Mouse (Mus musculus) lung, embryonic 15.5 days (tissue): ENCODE results near the gene Uckl1. TPM values are rescaled to one million over a fixed set of nuclear protein-coding genes. Genes with fewer than 3 reads are reported as not detected.

ENCODE experiments used
- ATAC-seq: fragments of 200-750 bp; cut with Nextera tagmentation; 2 replicates; pipeline ENCODE4 v1.8.0; 2017; ENCODE audit warnings: moderate number of reproducible peaks, borderline replicate concordance; ENCODE audit not compliant: low FRiP score, low TSS enrichment; ENCODE audit errors: extremely low read depth
- H3K27ac ChIP-seq: fragments of 300-500 bp; sonication (generic); 2 replicates; pipeline ENCODE4 v1.5.1; 2015; ENCODE audit warnings: moderate library complexity, mild to moderate bottlenecking, inconsistent platforms
- H3K27me3 ChIP-seq: fragments of 300-500 bp; sonication (generic); 2 replicates; pipeline ENCODE4 v1.6.1; 2015; ENCODE audit warnings: inconsistent platforms
- H3K36me3 ChIP-seq: fragments of 300-500 bp; sonication (generic); 2 replicates; pipeline ENCODE4 v1.6.1; 2015; ENCODE audit warnings: inconsistent platforms
- H3K4me1 ChIP-seq: fragments of 300-500 bp; sonication (generic); 2 replicates; pipeline ENCODE4 v1.6.1; 2015; ENCODE audit warnings: inconsistent platforms
- H3K4me2 ChIP-seq: fragments of 300-500 bp; sonication (generic); 2 replicates; pipeline ENCODE4 v1.6.1; 2015; ENCODE audit warnings: inconsistent platforms, mild to moderate bottlenecking, moderate library complexity
- H3K4me3 ChIP-seq: fragments of 300-500 bp; sonication (generic); 2 replicates; pipeline ENCODE4 v1.5.1; 2015; ENCODE audit warnings: mild to moderate bottlenecking, inconsistent platforms
- H3K9ac ChIP-seq: fragments of 300-500 bp; sonication (generic); 2 replicates; pipeline ENCODE4 v1.6.1; 2015; ENCODE audit warnings: inconsistent platforms
- H3K9me3 ChIP-seq: fragments of 300-500 bp; sonication (generic); 2 replicates; pipeline ENCODE4 v1.6.1; 2016; ENCODE audit warnings: inconsistent platforms
- WGBS: fragments of 180-500 bp; shearing (Covaris S2); methylation state at CpG from one replicate; pipeline ENCODE4 v1.1.7; 2015; 5-methylcytosine and 5-hydroxymethylcytosine counted together
- polyA plus RNA-seq: library from polyadenylated mRNA; unstranded; fragments of >200 nt; fragmentation: Nextera tagmentation; extraction: Ambion mirVana; gene quantifications from 2 replicates; pipeline ENCODE4 v1.2.1, GENCODE M21; 2015

Uckl1 gene
- polyA plus RNA-seq, 1 experiment from 2014 or later, result 51.2 TPM

DNA sequence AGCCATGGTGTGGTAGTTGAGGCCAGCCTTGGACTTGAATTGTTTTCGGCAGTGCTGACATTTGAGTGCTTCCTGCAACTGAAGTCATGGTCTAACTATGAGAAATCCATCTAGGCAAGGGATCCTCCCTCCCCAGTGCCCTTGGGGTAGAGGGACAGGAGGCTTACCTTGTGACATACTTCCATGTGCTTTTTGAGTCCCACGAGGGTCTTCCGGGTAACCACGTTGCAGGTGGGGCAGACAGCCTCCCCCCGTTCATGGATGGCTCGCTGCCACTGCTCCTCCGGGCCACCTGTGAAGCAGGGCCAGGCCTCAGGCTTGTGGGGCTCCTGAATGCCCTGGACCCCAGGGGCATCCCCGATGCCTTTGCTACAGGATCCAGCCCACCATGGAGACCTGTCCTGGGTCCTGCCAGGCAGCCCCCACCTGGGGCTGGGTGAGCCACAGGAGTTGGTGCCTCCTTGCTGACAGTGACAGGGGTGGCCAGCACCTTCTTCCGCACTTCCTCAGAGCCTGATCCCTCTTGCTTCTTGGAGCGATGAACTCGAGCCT is 3.6 kb upstream of the Uckl1 start:
- no peaks in the 10 kb centered on the region for H3K27me3 ChIP-seq
- no peak overlapping the region for H3K4me2 ChIP-seq
- H3K9ac ChIP-seq, result no peak overlapping the region
- no peak overlapping the region for H3K27ac ChIP-seq
- no peak overlapping the region for H3K4me3 ChIP-seq
- ATAC-seq, result no peak
- no peaks in the 10 kb centered on the region for H3K9me3 ChIP-seq
- peaks cover 73% of the 10 kb centered on the region for H3K36me3 ChIP-seq
- peaks cover 11% of the 10 kb centered on the region for H3K4me1 ChIP-seq
- 87% methylated on average over 11 of the region's 11 CpGs for WGBS

DNA sequence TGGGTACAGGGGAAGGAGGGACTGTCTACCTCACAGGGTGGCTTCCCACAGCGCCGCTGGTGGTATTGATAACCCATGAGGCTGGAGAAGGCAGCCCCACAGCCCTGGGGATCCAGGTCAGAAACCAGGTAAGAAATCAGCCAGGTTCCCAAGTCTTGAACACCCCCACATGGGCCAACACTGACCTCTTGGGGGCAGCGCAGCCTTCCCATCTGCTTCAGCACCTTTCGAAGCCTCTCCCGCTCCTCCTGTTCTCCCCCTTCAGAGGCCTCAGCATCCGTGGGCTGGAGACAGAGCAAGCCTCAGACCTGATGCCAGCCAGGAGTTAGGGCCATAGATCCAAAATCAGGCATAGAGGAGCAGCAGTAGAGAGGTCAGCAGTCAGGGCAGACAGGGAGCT is 3.1 kb upstream of the Uckl1 start:
- ATAC-seq, result no peak
- Histone ChIP-seq H3K9me3 (no peaks in the 10 kb centered on the region), H3K4me2 (no peak overlapping the region), H3K9ac (no peak overlapping the region), H3K27me3 (no peaks in the 10 kb centered on the region), H3K4me3 (no peak overlapping the region), H3K27ac (no peak overlapping the region), H3K36me3 (peaks cover 75% of the 10 kb centered on the region), H3K4me1 (peaks cover 11% of the 10 kb centered on the region)
- WGBS, result 90% methylated on average over 6 of the region's 6 CpGs

DNA sequence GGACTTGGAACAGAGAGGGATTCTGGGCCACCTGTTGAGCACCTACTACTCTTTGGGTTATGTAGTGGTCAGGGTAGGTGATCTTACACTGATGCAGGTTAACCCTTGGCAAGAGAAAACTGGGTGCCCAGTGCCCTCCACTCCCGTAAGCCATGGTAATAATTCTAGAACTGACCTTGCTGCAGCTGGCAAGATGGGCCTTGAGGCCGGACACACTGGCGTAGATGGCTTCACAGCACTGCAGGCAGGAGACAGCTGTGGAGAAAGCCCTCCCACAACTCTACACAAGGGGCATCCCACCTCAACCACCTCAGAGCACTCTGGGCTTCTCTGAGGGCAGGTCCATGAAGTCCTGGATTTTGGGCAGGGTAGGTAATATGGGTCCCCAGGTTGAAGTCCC is 1.4 kb upstream of the Uckl1 start:
- H3K9me3 ChIP-seq, result no peaks in the 10 kb centered on the region
- no peak overlapping the region for H3K4me3 ChIP-seq
- H3K27me3 ChIP-seq, result no peaks in the 10 kb centered on the region
- WGBS, result 95% methylated on average over 3 of the region's 3 CpGs
- no peak overlapping the region for H3K27ac ChIP-seq
- H3K4me2 ChIP-seq, result no peak overlapping the region
- peaks cover 75% of the 10 kb centered on the region for H3K36me3 ChIP-seq
- H3K4me1 ChIP-seq, result peaks cover 11% of the 10 kb centered on the region
- no peak for ATAC-seq
- H3K9ac ChIP-seq, result no peak overlapping the region

DNA sequence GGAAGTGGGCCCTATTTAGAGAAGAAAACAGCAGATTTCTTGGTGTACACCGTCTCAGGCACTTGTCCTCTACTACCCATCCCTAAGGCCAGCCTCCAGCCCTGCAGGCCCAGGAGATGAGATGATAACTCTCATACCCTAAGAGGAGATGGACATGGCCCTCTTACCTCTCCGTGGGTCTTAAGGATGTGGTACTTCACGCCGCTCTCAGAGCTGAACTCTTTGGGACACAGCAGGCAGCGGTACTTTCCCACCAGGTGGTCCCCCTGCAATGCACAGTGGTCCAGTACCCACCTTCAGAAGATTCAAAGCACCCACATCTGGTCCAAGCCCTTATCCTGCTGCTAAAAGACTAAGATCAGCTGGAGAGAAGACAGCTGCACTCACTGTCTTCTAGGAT is 814 bp upstream of the Uckl1 start:
- Histone ChIP-seq H3K9me3 (no peaks in the 10 kb centered on the region), H3K27me3 (no peaks in the 10 kb centered on the region), H3K36me3 (peaks cover 73% of the 10 kb centered on the region), H3K4me3 (no peak overlapping the region), H3K27ac (no peak overlapping the region), H3K4me1 (peaks cover 10% of the 10 kb centered on the region), H3K4me2 (no peak overlapping the region), H3K9ac (no peak overlapping the region)
- WGBS, result 85% methylated on average over 5 of the region's 5 CpGs
- ATAC-seq, result no peak

DNA sequence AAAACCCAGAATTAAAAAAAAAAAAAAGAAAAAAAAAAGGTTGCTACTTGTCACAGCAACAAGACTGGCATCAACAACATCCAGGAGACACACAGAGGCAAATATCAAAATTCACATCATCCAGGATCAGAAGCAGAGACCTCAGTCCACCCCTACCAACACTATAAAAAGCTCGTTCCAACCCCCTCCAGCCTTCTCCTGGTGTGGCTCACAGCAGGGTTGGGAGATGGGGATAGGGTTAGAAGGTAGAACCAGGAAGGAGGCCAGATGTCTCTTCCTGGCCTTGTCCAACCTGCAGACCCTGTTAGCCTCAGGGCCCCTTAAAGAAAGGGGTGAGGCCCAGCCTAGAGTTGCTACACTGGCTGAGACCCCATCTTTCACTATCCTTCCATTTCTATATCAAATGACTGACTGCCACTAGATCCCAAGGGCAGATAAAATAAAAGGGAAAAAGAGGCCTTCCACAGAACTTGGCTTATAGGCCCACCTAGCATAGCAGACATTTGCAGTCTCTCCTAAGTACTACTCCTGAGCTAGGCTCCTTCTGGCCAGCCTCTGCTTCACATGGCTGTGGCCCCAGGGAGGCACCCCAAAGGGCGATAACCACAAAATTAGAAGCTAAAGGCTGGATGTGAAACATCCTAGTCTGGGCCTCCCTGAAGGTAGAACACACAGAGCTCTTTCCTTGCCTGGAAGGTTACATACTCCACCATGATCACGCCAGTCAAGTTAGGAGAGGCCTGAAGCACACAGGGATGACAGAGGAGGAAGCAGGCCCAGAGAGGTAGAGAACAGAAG is 1.0 kb downstream of the Uckl1 start:
- Histone ChIP-seq H3K27ac (no peak overlapping the region), H3K4me2 (no peak overlapping the region), H3K9me3 (no peaks in the 10 kb centered on the region), H3K4me3 (no peak overlapping the region), H3K36me3 (peaks cover 55% of the 10 kb centered on the region), H3K9ac (no peak overlapping the region), H3K4me1 (peaks cover 22% of the 10 kb centered on the region), H3K27me3 (no peaks in the 10 kb centered on the region)
- ATAC-seq, result no peak
- 80% methylated on average over 3 of the region's 3 CpGs for WGBS

DNA sequence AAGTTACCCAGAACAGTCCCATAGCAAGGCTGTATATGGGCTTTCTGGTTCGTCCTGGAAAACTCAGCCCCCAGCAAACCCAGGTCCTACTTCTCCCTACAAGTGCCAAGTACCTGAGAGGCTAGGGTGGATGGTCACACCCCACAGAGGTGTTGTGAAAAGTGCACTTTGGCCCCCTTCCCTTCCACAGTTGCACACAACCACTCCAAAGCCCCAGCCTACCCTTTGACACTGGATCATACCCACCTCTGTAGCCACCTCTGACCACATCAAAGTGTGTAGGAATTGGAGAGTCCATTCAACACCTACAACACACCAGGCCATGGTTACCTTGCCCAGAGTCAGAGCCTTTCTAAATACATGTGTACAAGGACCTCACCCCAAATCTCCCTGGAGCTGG is 1.8 kb downstream of the Uckl1 start:
- Histone ChIP-seq H3K4me1 (peaks cover 22% of the 10 kb centered on the region), H3K4me3 (no peak overlapping the region), H3K27me3 (no peaks in the 10 kb centered on the region), H3K36me3 (peaks cover 48% of the 10 kb centered on the region), H3K27ac (no peak overlapping the region), H3K4me2 (no peak overlapping the region), H3K9me3 (no peaks in the 10 kb centered on the region), H3K9ac (no peak overlapping the region)
- no peak for ATAC-seq
- WGBS, result 57% methylated on average over 1 of the region's 1 CpGs

DNA sequence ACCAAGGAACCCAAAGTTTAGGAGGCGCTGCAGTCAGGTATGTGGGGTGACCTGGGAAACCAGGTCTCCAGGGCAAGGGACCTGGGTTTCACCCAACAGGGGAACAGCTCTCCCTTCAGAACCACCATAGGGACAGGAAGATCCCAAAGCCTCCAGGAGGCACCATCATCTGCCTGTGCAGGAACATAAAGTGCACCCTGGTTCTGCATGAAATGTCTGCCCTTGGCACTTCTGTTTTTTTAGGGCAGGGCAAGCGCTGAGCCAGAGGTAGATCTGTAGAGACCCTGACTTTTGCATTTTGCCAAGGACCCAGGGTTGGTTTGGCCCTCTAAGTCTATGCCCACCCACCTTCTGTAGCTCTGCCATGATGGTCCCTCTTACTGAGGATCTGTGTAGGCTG is 2.3 kb downstream of the Uckl1 start:
- ATAC-seq, result no peak

DNA sequence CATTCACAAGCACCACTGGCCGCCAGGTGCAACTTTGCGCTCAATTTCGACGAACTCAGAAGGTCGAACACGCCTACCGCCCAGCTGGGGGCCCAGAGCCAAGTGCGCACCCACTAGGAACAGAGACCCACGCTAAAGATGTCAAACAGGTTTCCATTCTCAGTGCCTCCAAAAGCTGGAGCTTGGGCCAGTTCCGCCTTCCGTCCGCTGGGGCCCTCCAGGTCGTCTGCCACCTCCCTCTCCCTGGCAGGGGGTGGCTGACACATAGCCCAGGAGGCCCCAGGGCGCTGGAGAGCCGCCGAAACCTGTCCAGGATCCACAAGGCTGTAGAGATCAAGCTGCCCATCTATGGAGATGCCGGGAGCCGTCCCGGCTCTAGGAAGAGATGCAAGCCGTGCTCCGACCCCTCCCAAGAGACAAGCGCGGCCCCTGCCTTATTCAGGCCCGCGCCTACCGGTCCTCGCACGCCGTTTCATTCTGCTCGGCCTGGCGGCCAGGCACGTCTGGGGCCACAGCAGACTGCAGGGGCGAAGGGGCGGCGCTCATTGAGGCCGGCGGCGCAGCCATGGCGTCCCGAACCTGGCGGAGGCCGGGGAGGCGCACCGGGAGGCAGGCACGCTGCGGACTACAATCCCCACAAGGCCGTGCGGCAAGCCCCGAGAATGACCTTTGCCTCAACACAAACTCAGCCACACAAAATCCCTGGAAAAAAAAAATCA is 3.1 kb downstream of the Uckl1 start:
- Histone ChIP-seq H3K27ac (peak overlapping the region; percentile 94), H3K4me2 (peak overlapping the region; percentile 94), H3K9me3 (no peaks in the 10 kb centered on the region), H3K4me3 (peak overlapping the region; percentile 88), H3K4me1 (peaks cover 22% of the 10 kb centered on the region), H3K36me3 (peaks cover 35% of the 10 kb centered on the region), H3K27me3 (no peaks in the 10 kb centered on the region), H3K9ac (peak overlapping the region; percentile 91)
- under 1% methylated on average over 49 of the region's 49 CpGs for WGBS
- peak; percentile 87 for ATAC-seq

More for the DNA sequence above, 2.3 kb downstream of the Uckl1 start:
- 76% methylated on average over 2 of the region's 2 CpGs for WGBS
- H3K27ac ChIP-seq, result no peak overlapping the region
- H3K4me3 ChIP-seq, result peak overlapping the region; percentile 88
- H3K4me2 ChIP-seq, result peak overlapping the region; percentile 94
- no peak overlapping the region for H3K9ac ChIP-seq
- H3K9me3 ChIP-seq, result no peaks in the 10 kb centered on the region
- peaks cover 22% of the 10 kb centered on the region for H3K4me1 ChIP-seq
- peaks cover 43% of the 10 kb centered on the region for H3K36me3 ChIP-seq
- H3K27me3 ChIP-seq, result no peaks in the 10 kb centered on the region

DNA sequence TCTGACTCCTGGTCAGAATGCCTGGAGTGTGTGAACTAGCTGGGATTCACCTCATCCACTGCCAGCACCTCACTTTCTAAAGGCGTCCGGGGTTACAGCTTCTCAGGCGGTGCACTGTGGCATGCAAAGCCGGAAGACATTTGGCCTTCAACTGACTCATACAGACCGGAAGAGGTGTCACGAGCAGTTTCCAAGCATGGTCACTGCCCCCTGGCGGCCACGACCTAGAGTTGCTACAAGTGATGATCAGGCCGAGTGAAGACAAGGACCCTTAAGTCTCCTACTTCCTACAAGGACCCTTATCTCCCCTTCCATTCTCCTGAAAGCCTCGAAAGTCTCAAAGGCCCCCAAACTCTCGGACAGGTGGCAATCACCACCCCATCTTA is 3.7 kb downstream of the Uckl1 start:
- ATAC-seq, result peak; percentile 78
- H3K4me1 ChIP-seq, result peaks cover 22% of the 10 kb centered on the region
- H3K27ac ChIP-seq, result peak overlapping the region; percentile 94
- WGBS, result 0% methylated on average over 11 of the region's 11 CpGs
- H3K36me3 ChIP-seq, result peaks cover 29% of the 10 kb centered on the region
- no peaks in the 10 kb centered on the region for H3K27me3 ChIP-seq
- H3K4me2 ChIP-seq, result peak overlapping the region; percentile 94
- H3K4me3 ChIP-seq, result peak overlapping the region; percentile 88
- peak overlapping the region; percentile 91 for H3K9ac ChIP-seq
- H3K9me3 ChIP-seq, result no peaks in the 10 kb centered on the region

DNA sequence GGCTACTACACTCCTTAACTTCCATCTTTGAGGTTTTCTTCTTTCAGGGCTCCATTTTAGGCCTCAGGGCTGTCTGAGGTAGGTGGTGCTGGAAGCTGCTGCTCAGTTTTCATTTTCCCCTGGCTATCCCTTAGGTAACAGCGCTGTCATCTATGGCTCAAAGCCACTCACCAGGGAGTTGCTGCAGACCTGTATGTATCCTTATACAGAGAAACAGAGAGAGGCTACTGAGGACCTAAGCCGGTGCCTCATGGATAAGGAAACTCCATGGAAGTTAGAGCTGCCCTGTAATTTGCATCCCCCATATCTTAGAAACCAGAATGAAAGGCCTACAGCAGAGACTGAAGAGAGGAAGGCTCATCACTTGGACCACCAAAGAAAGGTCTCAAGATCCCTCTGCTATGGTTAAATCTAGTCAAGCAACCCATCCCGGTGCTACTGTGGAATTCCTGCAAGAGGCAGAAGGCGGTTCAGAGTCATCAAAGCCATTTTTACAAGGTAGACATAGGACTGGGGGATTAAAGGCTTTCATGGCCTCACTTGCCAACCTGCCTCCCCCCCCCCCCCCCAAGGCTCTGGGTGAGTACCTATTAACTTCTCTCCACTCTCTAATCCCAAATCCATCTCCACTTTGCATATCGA is 4.4 kb downstream of the Uckl1 start:
- Histone ChIP-seq H3K9ac (peak overlapping the region; percentile 91), H3K36me3 (peaks cover 22% of the 10 kb centered on the region), H3K4me1 (peaks cover 22% of the 10 kb centered on the region), H3K4me3 (peak overlapping the region; percentile 88), H3K9me3 (no peaks in the 10 kb centered on the region), H3K27ac (peak overlapping the region; percentile 94; the same call in 1 of the 2 replicates), H3K27me3 (no peaks in the 10 kb centered on the region), H3K4me2 (peak overlapping the region; percentile 94)
- no peak for ATAC-seq
- WGBS, result 71% methylated on average over 5 of the region's 5 CpGs

DNA sequence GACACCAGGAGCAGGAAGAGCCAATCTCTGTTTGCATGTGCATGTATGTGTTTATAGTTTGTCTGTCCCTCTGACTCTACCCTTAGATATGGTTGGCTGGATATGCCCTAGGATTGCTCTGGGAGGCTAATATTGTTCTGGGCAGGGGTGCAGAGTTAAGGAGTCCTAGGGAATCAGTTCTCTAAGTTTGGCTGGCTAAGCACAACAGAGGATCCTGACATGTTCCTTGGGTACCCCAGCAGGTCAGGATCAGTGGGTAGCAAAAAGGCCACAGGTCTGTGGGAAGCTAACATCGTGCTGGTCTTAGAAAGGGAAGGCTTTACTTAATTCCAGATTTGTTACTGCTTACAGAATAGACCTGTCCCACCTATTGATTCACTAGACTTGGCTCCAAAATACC is 5.0 kb downstream of the Uckl1 start:
- 84% methylated on average over 1 of the region's 1 CpGs for WGBS
- Histone ChIP-seq H3K4me2 (no peak overlapping the region), H3K27ac (no peak overlapping the region), H3K9me3 (no peaks in the 10 kb centered on the region), H3K36me3 (peaks cover 16% of the 10 kb centered on the region), H3K4me3 (no peak overlapping the region), H3K9ac (no peak overlapping the region), H3K27me3 (no peaks in the 10 kb centered on the region), H3K4me1 (peaks cover 22% of the 10 kb centered on the region)
- ATAC-seq, result no peak
